Mouse (Mus musculus) midbrain, embryonic 14.5 days (tissue): Measurements from ENCODE around the gene Mybph. TPM values are rescaled to one million over a fixed set of nuclear protein-coding genes. Genes with fewer than 3 reads are reported as not detected.
"Not testable (repeated sequence)": the region's sequence is repeated elsewhere in the genome, so short reads cannot be mapped to it uniquely, and the experiment has no call there.

Source experiments
- ATAC-seq: fragments of 200-750 bp; cut with Nextera tagmentation; 2 replicates; pipeline ENCODE4 v1.8.0; 2017; ENCODE audit warnings: moderate number of reproducible peaks, moderate library complexity; ENCODE audit not compliant: low FRiP score, low TSS enrichment
- DNase-seq: peaks from one replicate; pipeline ENCODE4 v3.0.0-alpha.2; 2015
- H3K27ac ChIP-seq: fragments of 300-500 bp; sonication (generic); replicated peaks from 2 replicates; pipeline ENCODE4 v1.5.1; 2014; ENCODE audit warnings: mild to moderate bottlenecking, low read depth, low read length, moderate library complexity
- H3K27me3 ChIP-seq: fragments of 300-500 bp; sonication (generic); 2 replicates; pipeline ENCODE4 v1.6.1; 2014; ENCODE audit warnings: low read length, control low read depth, mixed read lengths; ENCODE audit not compliant: control insufficient read depth, insufficient read depth
- H3K36me3 ChIP-seq: fragments of 300-500 bp; sonication (generic); 2 replicates; pipeline ENCODE4 v1.6.1; 2014; ENCODE audit warnings: low read length, control low read depth; ENCODE audit not compliant: control insufficient read depth, insufficient read depth
- H3K4me1 ChIP-seq: fragments of 300-500 bp; sonication (generic); 2 replicates; pipeline ENCODE4 v1.6.1; 2014; ENCODE audit warnings: mild to moderate bottlenecking, antibody characterized with exemption, low read length, control low read depth; ENCODE audit not compliant: control insufficient read depth, insufficient read depth
- H3K4me2 ChIP-seq: fragments of 300-500 bp; sonication (generic); 2 replicates; pipeline ENCODE4 v1.6.1; 2014; ENCODE audit warnings: mild to moderate bottlenecking, low read length, moderate library complexity
- H3K4me3 ChIP-seq: fragments of 300-500 bp; sonication (generic); replicated peaks from 2 replicates; pipeline ENCODE4 v1.5.1; 2014; ENCODE audit warnings: low read depth, low read length
- H3K9ac ChIP-seq: fragments of 300-500 bp; sonication (generic); replicated peaks from 2 replicates; pipeline ENCODE4 v1.6.1; 2014; ENCODE audit warnings: mild to moderate bottlenecking, low read length, moderate library complexity
- H3K9me3 ChIP-seq: fragments of 300-500 bp; sonication (generic); 2 replicates; pipeline ENCODE4 v1.6.1; 2016; ENCODE audit warnings: low read length, control low read depth, mixed read lengths; ENCODE audit not compliant: control insufficient read depth
- WGBS: fragments of 180-500 bp; shearing (Covaris S2); extraction: QIAGEN DNeasy Blood & Tissue Kit; methylation state at CpG from one replicate; pipeline ENCODE4 v1.1.7; 2014; 5-methylcytosine and 5-hydroxymethylcytosine counted together
- polyA plus RNA-seq: library from polyadenylated mRNA; unstranded; fragments of >200 nt; fragmentation: Nextera tagmentation; extraction: Ambion mirVana; gene quantifications from 2 replicates; pipeline ENCODE4 v1.2.1, GENCODE M21; 2014

The Mybph gene
- polyA plus RNA-seq, 1 experiment from 2014 or later: 0.12 TPM

DNA sequence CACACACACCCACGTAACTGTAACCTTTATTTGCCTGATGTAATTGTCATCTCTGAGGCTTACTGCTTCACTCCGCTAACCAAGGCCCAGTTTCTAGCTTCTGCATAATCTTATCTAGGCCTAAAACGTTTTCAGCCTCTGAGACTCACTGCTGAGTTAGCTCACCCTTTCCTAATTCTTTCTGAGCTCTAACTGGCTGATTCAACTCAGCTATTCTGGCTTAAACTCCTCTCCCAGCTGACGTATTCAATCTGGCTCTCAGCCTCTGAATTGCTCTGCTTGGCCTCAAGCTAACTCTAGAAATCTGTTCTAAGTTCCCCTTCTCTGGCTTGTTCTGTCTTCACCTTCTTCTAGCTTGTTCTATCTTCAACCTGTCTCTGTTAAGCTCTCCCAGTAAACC is 53.3 kb downstream of the Mybph start:
- H3K36me3 ChIP-seq: no peaks in the 10 kb centered on the region
- no peaks in the 10 kb centered on the region for H3K27me3 ChIP-seq
- no peak overlapping the region for H3K9ac ChIP-seq
- no peak overlapping the region for H3K4me2 ChIP-seq
- no peak overlapping the region for H3K27ac ChIP-seq
- no peak overlapping the region for H3K4me3 ChIP-seq
- no peak for ATAC-seq
- H3K4me1 ChIP-seq: no peaks in the 10 kb centered on the region; the same call in none of the 2 replicates
- WGBS: 56% methylated on average over 4 of the region's 4 CpGs
- no peak for DNase-seq
- H3K9me3 ChIP-seq: no peaks in the 10 kb centered on the region

DNA sequence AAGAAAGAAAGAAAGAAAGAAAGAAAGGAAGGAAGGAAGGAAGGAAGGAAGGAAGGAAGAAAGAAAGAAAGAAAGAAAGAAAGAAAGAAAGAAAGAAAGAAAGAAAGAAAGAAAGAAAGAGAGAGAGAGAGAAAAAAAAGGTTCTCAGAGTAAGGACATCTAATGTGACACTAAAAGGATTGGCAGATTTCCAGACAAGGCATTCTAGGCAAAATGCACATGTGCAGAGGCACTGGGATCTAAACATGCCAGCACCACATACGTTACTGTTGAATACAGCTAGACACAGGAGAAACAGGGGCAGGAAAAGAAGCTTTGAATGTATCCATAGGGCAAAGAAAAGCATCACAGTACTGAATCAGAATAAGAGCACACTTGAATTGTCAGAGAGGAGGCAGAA is 56.4 kb downstream of the Mybph start:
- DNase-seq, H3K9me3 ChIP-seq, H3K27me3 ChIP-seq, H3K4me1 ChIP-seq, H3K4me3 ChIP-seq, H3K4me2 ChIP-seq, H3K27ac ChIP-seq, H3K36me3 ChIP-seq, ATAC-seq, H3K9ac ChIP-seq: not testable (repeated sequence)
- WGBS: 68% methylated on average over 1 of the region's 1 CpGs

Other genes starting within 250 kb of the Mybph start
- 0.31 and 6.4 TPM in 2 replicates for gene Fmod, start 156.2 kb upstream of the Mybph start, polyA plus RNA-seq
- 34.2 and 61.1 TPM in 2 replicates for gene Btg2, start 114.3 kb upstream of the Mybph start, polyA plus RNA-seq
- gene Chit1, start 82.2 kb upstream of the Mybph start, polyA plus RNA-seq: 0.26 TPM in 1 of 2 replicates, not detected in the other
- gene Chil1, start 11.3 kb upstream of the Mybph start, polyA plus RNA-seq: 3.6 and 3.7 TPM in 2 replicates
- 7.3 and 10.6 TPM in 2 replicates for gene Adora1, start 42.0 kb downstream of the Mybph start, polyA plus RNA-seq
- gene Myog, start 96.5 kb downstream of the Mybph start, polyA plus RNA-seq: not detected in 2 replicates
- gene Ppfia4, start 139.5 kb downstream of the Mybph start, polyA plus RNA-seq: 11.5 and 14.4 TPM in 2 replicates
- gene Tmem183a, start 168.5 kb downstream of the Mybph start, polyA plus RNA-seq: 121 and 151 TPM in 2 replicates
- not detected in 2 replicates for gene 4933406M09Rik, start 192.5 kb downstream of the Mybph start, polyA plus RNA-seq
- gene Cyb5r1, start 212.1 kb downstream of the Mybph start, polyA plus RNA-seq: 9.0 and 9.2 TPM in 2 replicates
- 70.5 and 73.5 TPM in 2 replicates for gene Adipor1, start 221.9 kb downstream of the Mybph start, polyA plus RNA-seq